Mouse (Mus musculus) liver, adult (tissue): ENCODE measurements around the gene Tex12.

ENCODE experiments used
- GATA4 ChIP-seq: IDR thresholded peaks from 2 replicates; pipeline ENCODE4 v1.6.1; 2014; ENCODE audit warnings: mild to moderate bottlenecking, low read length; ENCODE audit not compliant: insufficient replicate concordance

The Tex12 gene

GRCm38 (mm10) chr9:50569599-50570525 lies 8.7 kb upstream of the Tex12 start:
- no peak for TF ChIP-seq GATA4

- TF ChIP-seq GATA4 = no peak
Observed at GRCm38 (mm10) chr9:50567881-50568280, 6.8 kb upstream of the Tex12 start.

GRCm38 (mm10) chr9:50567372-50567771 lies 6.2 kb upstream of the Tex12 start:
- TF ChIP-seq GATA4 = no peak

GRCm38 (mm10) chr9:50565940-50566339 lies 4.8 kb upstream of the Tex12 start:
- TF ChIP-seq GATA4 = no peak

- TF ChIP-seq GATA4 = no peak
Observed at GRCm38 (mm10) chr9:50565173-50565572, 4.0 kb upstream of the Tex12 start.

GRCm38 (mm10) chr9:50561918-50562360 lies 814 bp upstream of the Tex12 start:
- no peak for TF ChIP-seq GATA4

- TF ChIP-seq GATA4 = no peak
Observed at GRCm38 (mm10) chr9:50555094-50555446, 6.1 kb downstream of the Tex12 start, which contains the start of gene Bco2. Gene Bco2, minus strand, starts transcription at chr9:50555181.

GRCm38 (mm10) chr9:50554241-50555093 lies 6.7 kb downstream of the Tex12 start, which contains the start of gene Il18:
Gene Il18, plus strand, starts transcription at chr9:50554827.
- no peak for TF ChIP-seq GATA4

GRCm38 (mm10) chr9:50553547-50553946 lies 7.6 kb downstream of the Tex12 start:
- TF ChIP-seq GATA4 = no peak

GRCm38 (mm10) chr9:50552206-50552605 lies 8.9 kb downstream of the Tex12 start:
- TF ChIP-seq GATA4 = no peak

GRCm38 (mm10) chr9:50548936-50549335 lies 12.2 kb downstream of the Tex12 start:
- TF ChIP-seq GATA4 = no peak

- no peak for TF ChIP-seq GATA4
Observed at GRCm38 (mm10) chr9:50547859-50548478, 13.2 kb downstream of the Tex12 start.

- no peak for TF ChIP-seq GATA4
Observed at GRCm38 (mm10) chr9:50542401-50542800, 18.7 kb downstream of the Tex12 start.

- no peak for TF ChIP-seq GATA4
Observed at GRCm38 (mm10) chr9:50540170-50540569, 21.0 kb downstream of the Tex12 start.

GRCm38 (mm10) chr9:50537295-50537694 lies 23.8 kb downstream of the Tex12 start:
- TF ChIP-seq GATA4 = no peak

- TF ChIP-seq GATA4 = no peak
Observed at GRCm38 (mm10) chr9:50536603-50537135, 24.5 kb downstream of the Tex12 start.

GRCm38 (mm10) chr9:50535930-50536329 lies 25.2 kb downstream of the Tex12 start:
- no peak for TF ChIP-seq GATA4
